ENCODE assay signal across 22 mouse cellular contexts in genomic region chr13:55822499-55822898, GRCm38 (mm10). TPM values are rescaled to one million over a fixed set of nuclear protein-coding genes. Genes with fewer than 3 reads are reported as not detected.
"Had no signal": no experiment of that assay in that cellular context is flagged by ENCODE, and none has a peak within 500 bp of the region (broad histone marks: within the 10 kb centered on the region; RNA-seq: fewer than 3 reads in every experiment).

No protein-coding gene starts in this region.

- H3K27ac ChIP-seq: lung, embryonic 15.5 days; macrophage; midbrain, embryonic 13.5 days; midbrain, embryonic 15.5 days; neural tube, embryonic 12.5 days had no signal

- ATAC-seq: liver, postnatal 0 days; lung, postnatal 0 days; midbrain, embryonic 13.5 days; midbrain, embryonic 15.5 days had no signal

- H3K36me3 ChIP-seq: lung, embryonic 15.5 days; midbrain, embryonic 13.5 days; midbrain, embryonic 15.5 days; neural tube, embryonic 12.5 days; stomach, embryonic 15.5 days had no signal

- H3K4me2 ChIP-seq: lung, embryonic 15.5 days; midbrain, embryonic 13.5 days; midbrain, embryonic 15.5 days; neural tube, embryonic 12.5 days; stomach, embryonic 15.5 days had no signal

- H3K9ac ChIP-seq: liver, postnatal 0 days; lung, embryonic 15.5 days; midbrain, embryonic 13.5 days; midbrain, embryonic 15.5 days; neural tube, embryonic 12.5 days; stomach, embryonic 15.5 days had no signal

- H3K9me3 ChIP-seq: lung, embryonic 15.5 days; midbrain, embryonic 13.5 days; midbrain, embryonic 15.5 days; neural tube, embryonic 12.5 days; stomach, embryonic 15.5 days had no signal

- DNase-seq: liver, postnatal 0 days; lung, adult 2 months; lung, postnatal 14 days; lung, postnatal 36 days; right cerebral cortex, postnatal 14 days; thymus, adult 2 months; thymus, postnatal 25 days; thymus, postnatal 4 days had no signal

- H3K4me3 ChIP-seq: lung, embryonic 15.5 days; megakaryocyte, embryonic 14.5 days; midbrain, embryonic 13.5 days; midbrain, embryonic 15.5 days; neural tube, embryonic 12.5 days; stomach, embryonic 15.5 days had no signal

RNA-seq across cellular contexts. Expression of gene Pitx1, which starts 13.5 kb away (rescaled TPM):
- total RNA-seq: megakaryocyte progenitor cell, adult 5-6 weeks; monocyte, adult 5-6 weeks; neutrophil, adult 5-6 weeks had no signal
- polyA plus RNA-seq: liver, postnatal 0 days; lung, postnatal 0 days; macrophage; neural tube, embryonic 14.5 days; spleen, adult 2 months had no signal

RNA-seq across cellular contexts. Expression of gene Catsper3, which starts 38.1 kb away (rescaled TPM):
- total RNA-seq: megakaryocyte progenitor cell, adult 5-6 weeks; midbrain, postnatal 0 days; monocyte, adult 5-6 weeks; neutrophil, adult 5-6 weeks had no signal
- polyA plus RNA-seq: lung, embryonic 15.5 days; macrophage; neural tube, embryonic 12.5 days; neural tube, embryonic 14.5 days; stomach, embryonic 15.5 days; thymus, adult 2 months had no signal
